Mouse (Mus musculus): ENCODE results near the gene Pkdcc. TPM values are rescaled to one million over a fixed set of nuclear protein-coding genes. Genes with fewer than 3 reads are reported as not detected.
A peak's percentile ranks its signal among the peaks of the same experiment; 100 is the strongest.

Pkdcc gene
- total and polyA plus RNA-seq, 3 experiments = 48.7 to 633 (median 77.8) TPM

GRCm38 (mm10) chr17:83246090-83246489, 31.0 kb downstream of the Pkdcc start:
- DNase-seq = no peak

- no peak for DNase-seq
Observed at GRCm38 (mm10) chr17:83247176-83247575, 32.1 kb downstream of the Pkdcc start.

GRCm38 (mm10) chr17:83248467-83248866, 33.4 kb downstream of the Pkdcc start:
- no peak for DNase-seq

GRCm38 (mm10) chr17:83250903-83251526, 35.9 kb downstream of the Pkdcc start:
- no peak for DNase-seq

- peak; percentile 49 for DNase-seq
Observed at GRCm38 (mm10) chr17:83253051-83253649, 38.1 kb downstream of the Pkdcc start.

GRCm38 (mm10) chr17:83267202-83268128, 52.4 kb downstream of the Pkdcc start:
- DNase-seq = peak; percentile 87

GRCm38 (mm10) chr17:83271509-83271908, 56.4 kb downstream of the Pkdcc start:
- peak; percentile 79 for DNase-seq

- no peak for DNase-seq
Observed at GRCm38 (mm10) chr17:83272641-83273040, 57.5 kb downstream of the Pkdcc start.

GRCm38 (mm10) chr17:83273636-83274035, 58.5 kb downstream of the Pkdcc start:
- peak; percentile 31 for DNase-seq

GRCm38 (mm10) chr17:83274101-83274500, 59.0 kb downstream of the Pkdcc start:
- peak; percentile 26 for DNase-seq

Other genes with a start within 250 kb of the Pkdcc start
- gene Eml4, start 135.6 kb downstream of the Pkdcc start, total RNA-seq (2021) = 10 to 100 TPM; 16.3 to 18.7 TPM
- 3.2 and 3.8 TPM in 2 replicates for gene Eml4, start 135.6 kb downstream of the Pkdcc start, polyA plus RNA-seq (2012; rRNA removed)